Mouse (Mus musculus): ENCODE data around the gene Fgf14. TPM values are rescaled to one million over a fixed set of nuclear protein-coding genes. Genes with fewer than 3 reads are reported as not detected.
A peak's percentile ranks its signal among the peaks of the same experiment; 100 is the strongest.

Gene Fgf14
- 48.3 and 49.1 TPM in 2 replicates for total RNA-seq (2014; rRNA removed)
- 33.6 and 35.2 TPM in 2 replicates for polyA plus RNA-seq (2015; fragmentation: Nextera tagmentation; extraction: Ambion mirVana)

DNA sequence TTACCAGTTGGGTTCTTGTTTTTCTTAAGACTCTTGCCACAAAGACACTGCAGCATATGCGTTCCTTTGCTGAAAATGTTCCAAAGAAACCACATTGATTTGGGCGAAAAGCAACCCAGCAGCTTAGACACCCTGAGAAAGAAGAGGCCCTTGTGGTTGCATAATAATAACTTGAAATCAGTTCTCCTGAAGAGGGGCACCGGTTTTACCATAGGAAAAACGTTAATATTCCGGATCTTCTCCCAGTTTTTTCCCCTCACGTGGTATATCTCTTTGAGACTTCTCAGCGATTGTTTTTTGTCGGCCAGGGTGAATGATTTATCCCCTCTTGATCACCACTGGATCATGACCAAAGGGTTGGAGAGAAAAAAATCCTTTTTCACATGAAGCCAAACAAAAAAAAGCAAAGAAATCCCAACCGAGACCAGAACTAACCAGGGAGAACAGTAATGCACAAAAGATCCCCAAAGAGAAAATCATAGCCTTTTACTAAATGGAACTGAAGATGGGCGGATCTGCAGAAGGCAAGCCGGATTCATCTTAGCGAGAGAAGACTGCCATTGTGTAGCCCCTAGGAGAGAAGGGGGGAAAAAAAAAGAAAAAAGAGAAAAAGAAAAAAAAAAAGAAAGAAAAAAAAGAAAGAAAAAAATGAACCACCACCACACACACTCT lies at the start of gene Fgf14:
Gene Fgf14, minus strand, starts transcription at position 622 of the 672 bp plus-strand sequence.
- Histone ChIP-seq H3K36me3 (ENCODE audit: insufficient read depth, low read length) (no peaks in the 10 kb centered on the region), H3K4me3 (ENCODE audit: low read depth, low read length) (peak within 1 kb of the TSS; percentile 70), H3K4me2 (ENCODE audit: low read depth, low read length, poor library complexity, severe bottlenecking) (peak within 1 kb of the TSS; percentile 86), H3K9me3 (ENCODE audit: low read length) (no peaks in the 10 kb centered on the region), H3K27me3 (ENCODE audit: insufficient read depth, low read length) (no peaks in the 10 kb centered on the region), H3K4me1 (ENCODE audit: insufficient read depth, low read length) (no peaks in the 10 kb centered on the region), H3K9ac (replicated peaks; ENCODE audit: low read length, poor library complexity, severe bottlenecking) (peak within 1 kb of the TSS; percentile 72), H3K27ac (ENCODE audit: low read depth, low read length) (peak within 1 kb of the TSS; percentile 77)
- WGBS = 3% methylated on average over 12 of the region's 12 CpGs
- ATAC-seq (ENCODE audit: low FRiP score) (no peak), DNase-seq (ENCODE audit: low spot score) (peak; percentile 14)
- no peak for TF ChIP-seq CTCF (IDR thresholded peaks at IDR 0.05)

DNA sequence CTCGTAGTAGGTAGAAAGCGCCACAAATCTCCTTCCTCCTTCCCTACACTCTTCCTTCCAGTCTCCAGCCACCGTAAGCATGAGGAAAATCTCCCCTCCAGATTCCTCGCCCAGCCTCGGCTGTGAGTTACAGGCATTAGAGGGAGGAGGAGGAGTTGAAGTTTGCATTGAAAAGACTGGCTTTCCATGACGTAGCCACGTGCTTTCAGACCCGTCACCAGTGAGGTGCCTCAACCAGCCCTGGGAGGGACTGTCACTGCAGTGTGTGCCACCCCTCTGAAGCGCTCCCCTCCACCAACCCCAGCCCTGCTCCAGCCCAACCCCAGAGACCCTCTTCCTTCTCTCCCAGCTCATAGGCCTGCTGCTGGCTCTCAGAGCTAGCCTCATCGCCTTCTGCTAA lies 452 bp upstream of the Fgf14 start:
- Histone ChIP-seq H3K9me3 (ENCODE audit: low read length) (no peaks in the 10 kb centered on the region), H3K27ac (ENCODE audit: low read depth, low read length) (peak overlapping the region; percentile 77), H3K4me3 (ENCODE audit: low read depth, low read length) (peak overlapping the region; percentile 70), H3K4me2 (ENCODE audit: low read depth, low read length, poor library complexity, severe bottlenecking) (peak overlapping the region; percentile 86), H3K27me3 (ENCODE audit: insufficient read depth, low read length) (no peaks in the 10 kb centered on the region), H3K9ac (replicated peaks; ENCODE audit: low read length, poor library complexity, severe bottlenecking) (peak overlapping the region; percentile 72), H3K36me3 (ENCODE audit: insufficient read depth, low read length) (no peaks in the 10 kb centered on the region), H3K4me1 (ENCODE audit: insufficient read depth, low read length) (no peaks in the 10 kb centered on the region)
- peak; percentile 92 for ATAC-seq (ENCODE audit: low FRiP score)
- no peak for TF ChIP-seq CTCF (IDR thresholded peaks at IDR 0.05)
- 3% methylated on average over 10 of the region's 10 CpGs for WGBS
- peak; percentile 92 for DNase-seq (ENCODE audit: low spot score)

DNA sequence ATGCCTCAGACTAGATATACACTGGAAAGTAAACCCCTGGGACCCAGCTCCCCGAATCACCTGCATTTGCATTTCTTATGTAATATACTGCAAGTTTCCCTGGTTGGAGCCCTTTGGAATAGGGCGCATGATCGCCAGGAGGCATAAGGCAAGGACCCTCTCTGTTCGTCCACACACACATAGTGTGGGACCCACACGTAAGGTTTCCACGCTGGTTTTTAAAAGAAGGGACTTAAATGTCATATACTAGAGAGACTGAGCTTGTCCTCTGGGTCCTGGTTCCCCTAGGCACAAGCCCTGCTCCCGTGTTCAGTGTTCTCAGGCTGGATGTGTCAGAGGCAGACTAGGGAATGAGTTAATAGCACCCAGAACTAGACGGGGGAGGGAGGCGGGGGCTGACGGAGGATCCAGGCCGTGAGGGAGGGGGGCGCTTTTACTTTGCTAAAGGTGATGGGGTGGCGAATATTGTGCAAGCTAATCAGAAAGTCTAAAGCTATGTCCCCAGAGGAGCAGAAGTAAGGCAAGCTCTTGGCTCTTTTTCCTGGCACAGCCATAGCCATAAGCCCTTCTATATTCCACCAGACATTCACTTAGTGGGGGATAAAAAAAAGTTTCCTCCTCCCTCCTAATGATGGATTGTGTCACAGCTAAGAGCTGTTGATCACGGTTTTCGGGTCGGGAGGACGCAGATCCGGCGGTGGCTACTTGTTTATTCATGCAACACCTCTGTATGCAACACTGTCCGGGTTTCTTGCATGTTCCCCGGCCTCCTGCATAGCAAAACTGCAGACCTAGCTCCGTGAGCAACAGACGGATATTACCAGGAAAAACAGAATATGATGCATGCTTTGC lies 1.0 kb downstream of the Fgf14 start:
- Histone ChIP-seq H3K27ac (ENCODE audit: low read depth, low read length) (peak overlapping the region; percentile 77), H3K27me3 (ENCODE audit: insufficient read depth, low read length) (no peaks in the 10 kb centered on the region), H3K9ac (replicated peaks; ENCODE audit: low read length, poor library complexity, severe bottlenecking) (peak overlapping the region; percentile 72), H3K4me3 (ENCODE audit: low read depth, low read length) (peak overlapping the region; percentile 70), H3K4me2 (ENCODE audit: low read depth, low read length, poor library complexity, severe bottlenecking) (peak overlapping the region; percentile 86), H3K9me3 (ENCODE audit: low read length) (no peaks in the 10 kb centered on the region), H3K36me3 (ENCODE audit: insufficient read depth, low read length) (no peaks in the 10 kb centered on the region), H3K4me1 (ENCODE audit: insufficient read depth, low read length) (no peaks in the 10 kb centered on the region)
- DNase-seq (ENCODE audit: low spot score) (peak; percentile 45), ATAC-seq (ENCODE audit: low FRiP score) (peak; percentile 63)
- WGBS = 5% methylated on average over 23 of the region's 23 CpGs
- TF ChIP-seq CTCF (IDR thresholded peaks at IDR 0.05) = no peak

DNA sequence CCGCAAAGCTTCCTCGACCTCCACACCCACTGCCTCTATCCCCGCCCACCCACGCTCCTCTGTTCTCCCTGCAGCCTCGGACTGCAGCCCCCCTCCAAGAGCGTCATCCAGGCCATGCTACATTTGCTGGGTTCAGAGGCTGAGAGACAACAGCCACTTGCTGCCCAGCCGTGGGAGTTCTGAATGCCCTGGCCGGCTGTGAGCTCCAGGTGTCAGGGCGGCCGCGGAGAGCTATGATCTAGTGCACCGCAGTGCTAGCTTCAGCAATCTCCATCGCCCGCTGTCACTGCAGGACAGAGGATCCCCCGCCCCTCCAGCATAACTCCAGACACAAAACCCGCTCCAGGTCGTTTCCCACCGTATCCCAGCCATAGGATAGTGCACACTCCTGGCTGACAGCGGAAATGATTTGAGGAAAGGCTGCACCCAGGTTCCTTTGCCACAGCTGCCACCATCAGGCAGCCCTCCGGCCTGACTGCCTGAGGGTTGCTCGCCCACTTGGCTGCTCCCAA lies 1.7 kb downstream of the Fgf14 start:
- Histone ChIP-seq H3K27me3 (ENCODE audit: insufficient read depth, low read length) (no peaks in the 10 kb centered on the region), H3K4me3 (ENCODE audit: low read depth, low read length) (peak overlapping the region; percentile 70), H3K36me3 (ENCODE audit: insufficient read depth, low read length) (no peaks in the 10 kb centered on the region), H3K4me2 (ENCODE audit: low read depth, low read length, poor library complexity, severe bottlenecking) (peak overlapping the region; percentile 86), H3K9ac (replicated peaks; ENCODE audit: low read length, poor library complexity, severe bottlenecking) (peak overlapping the region; percentile 72), H3K27ac (ENCODE audit: low read depth, low read length) (peak overlapping the region; percentile 77), H3K4me1 (ENCODE audit: insufficient read depth, low read length) (no peaks in the 10 kb centered on the region), H3K9me3 (ENCODE audit: low read length) (no peaks in the 10 kb centered on the region)
- under 1% methylated on average over 21 of the region's 21 CpGs for WGBS
- peak; percentile 35 for ATAC-seq (ENCODE audit: low FRiP score)
- peak; percentile 19; the same call in 1 of the 2 replicates for TF ChIP-seq CTCF (IDR thresholded peaks at IDR 0.05)
- peak; percentile 31 for DNase-seq (ENCODE audit: low spot score)

DNA sequence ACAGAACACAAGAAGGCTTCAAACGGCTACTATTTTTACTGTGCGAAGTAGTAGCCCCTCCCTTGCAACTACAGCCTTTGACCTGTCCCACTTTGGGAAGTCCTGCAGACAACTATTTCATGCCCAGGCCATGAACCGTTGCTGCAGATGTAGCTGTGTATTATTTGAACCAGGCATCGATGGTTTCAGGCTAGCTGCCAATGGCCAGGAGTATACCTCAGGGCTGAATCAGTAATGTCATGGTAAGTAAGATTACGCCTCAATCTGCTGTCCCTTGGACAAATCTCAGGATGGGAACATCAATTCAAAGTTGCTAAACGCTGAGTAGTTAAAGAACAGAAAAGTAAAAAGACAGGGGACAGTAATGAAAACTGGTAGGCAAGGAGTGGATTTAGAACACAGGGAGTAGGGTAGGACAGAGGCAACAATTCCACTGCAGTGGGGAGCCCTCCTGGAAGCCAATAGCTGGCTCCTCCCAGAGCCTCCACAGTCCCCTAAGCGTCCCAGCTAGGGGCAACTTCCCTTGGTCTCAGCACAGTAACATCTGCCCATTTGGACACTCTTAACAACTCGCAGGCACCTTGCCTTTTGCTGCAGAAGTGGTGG lies 2.3 kb downstream of the Fgf14 start:
- peak overlapping the region; percentile 72 for H3K9ac ChIP-seq (replicated peaks; ENCODE audit: low read length, poor library complexity, severe bottlenecking)
- no peak for TF ChIP-seq CTCF (IDR thresholded peaks at IDR 0.05)
- no peaks in the 10 kb centered on the region for H3K4me1 ChIP-seq (ENCODE audit: insufficient read depth, low read length)
- no peaks in the 10 kb centered on the region for H3K9me3 ChIP-seq (ENCODE audit: low read length)
- 0 out of 2 replicates have a peak overlapping the region, but pooled peaks have one; percentile 77 for H3K27ac ChIP-seq (ENCODE audit: low read depth, low read length)
- ATAC-seq (ENCODE audit: low FRiP score) (no peak), DNase-seq (ENCODE audit: low spot score) (peak; percentile 3)
- WGBS = 14% methylated on average over 8 of the region's 8 CpGs
- H3K4me3 ChIP-seq (ENCODE audit: low read depth, low read length) = peak overlapping the region; percentile 70
- H3K36me3 ChIP-seq (ENCODE audit: insufficient read depth, low read length) = no peaks in the 10 kb centered on the region
- H3K27me3 ChIP-seq (ENCODE audit: insufficient read depth, low read length) = no peaks in the 10 kb centered on the region
- peak overlapping the region; percentile 86 for H3K4me2 ChIP-seq (ENCODE audit: low read depth, low read length, poor library complexity, severe bottlenecking)

Measured in midbrain, postnatal 0 days (tissue).